Mouse (Mus musculus) stomach, embryonic 15.5 days (tissue): ENCODE data around the gene 4930519P11Rik. TPM values are rescaled to one million over a fixed set of nuclear protein-coding genes. Genes with fewer than 3 reads are reported as not detected.

Source experiments
- ATAC-seq: fragments of 200-750 bp; cut with Nextera tagmentation; 2 replicates; pipeline ENCODE4 v1.8.0; 2017; ENCODE audit warnings: low read depth, moderate number of reproducible peaks, moderate TSS enrichment; ENCODE audit not compliant: insufficient read depth, low FRiP score
- H3K27ac ChIP-seq: fragments of 300-500 bp; sonication (generic); 2 replicates; pipeline ENCODE4 v1.5.1; 2015; ENCODE audit warnings: mild to moderate bottlenecking, inconsistent platforms
- H3K27me3 ChIP-seq: fragments of 300-500 bp; sonication (generic); replicated peaks from 2 replicates; pipeline ENCODE4 v1.6.1; 2015; ENCODE audit warnings: inconsistent platforms
- H3K36me3 ChIP-seq: fragments of 300-500 bp; sonication (generic); 2 replicates; pipeline ENCODE4 v1.6.1; 2015; ENCODE audit warnings: inconsistent platforms
- H3K4me1 ChIP-seq: fragments of 300-500 bp; sonication (generic); 2 replicates; pipeline ENCODE4 v1.6.1; 2015; ENCODE audit warnings: inconsistent platforms
- H3K4me2 ChIP-seq: fragments of 300-500 bp; sonication (generic); 2 replicates; pipeline ENCODE4 v1.6.1; 2015; ENCODE audit warnings: mild to moderate bottlenecking, inconsistent platforms
- H3K4me3 ChIP-seq: fragments of 300-500 bp; sonication (generic); replicated peaks from 2 replicates; pipeline ENCODE4 v1.5.1; 2015; ENCODE audit warnings: inconsistent platforms
- H3K9ac ChIP-seq: fragments of 300-500 bp; sonication (generic); 2 replicates; pipeline ENCODE4 v1.6.1; 2015; ENCODE audit warnings: inconsistent platforms
- H3K9me3 ChIP-seq: fragments of 300-500 bp; sonication (generic); 2 replicates; pipeline ENCODE4 v1.6.1; 2016; ENCODE audit warnings: inconsistent platforms
- WGBS: fragments of 180-500 bp; shearing (Covaris S2); methylation state at CpG from one replicate; pipeline ENCODE4 v1.1.7; 2015; 5-methylcytosine and 5-hydroxymethylcytosine counted together
- polyA plus RNA-seq: library from polyadenylated mRNA; unstranded; fragments of >200 nt; fragmentation: Nextera tagmentation; extraction: Ambion mirVana; gene quantifications from 2 replicates; pipeline ENCODE4 v1.2.1, GENCODE M21; 2015

Gene 4930519P11Rik
- polyA plus RNA-seq, 1 experiment from 2014 or later, result 0.78 TPM

DNA sequence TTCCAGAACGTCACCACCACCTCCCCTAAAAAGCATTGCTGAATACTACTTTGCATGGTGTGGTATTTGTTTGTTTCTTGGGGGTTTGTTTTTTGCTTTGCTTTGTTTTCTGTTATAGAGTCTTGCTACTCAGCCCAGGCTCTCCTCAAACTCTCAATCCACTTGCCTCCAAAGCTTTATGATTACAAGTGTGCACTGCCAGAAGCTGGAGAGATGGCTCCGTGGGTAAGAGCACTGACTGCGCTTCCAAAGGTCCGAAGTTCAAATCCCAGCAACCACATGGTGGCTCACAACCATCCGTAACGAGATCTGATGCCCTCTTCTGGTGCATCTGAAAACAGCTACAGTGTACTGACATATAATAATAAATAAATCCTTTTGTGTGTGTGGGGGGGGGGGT, 12.7 kb downstream of the 4930519P11Rik start:
- WGBS, result 73% methylated on average over 6 of the region's 6 CpGs
- Histone ChIP-seq H3K4me1 (peaks cover 10% of the 10 kb centered on the region; the same call in 1 of the 2 replicates), H3K27ac (no peak overlapping the region), H3K9ac (no peak overlapping the region), H3K4me3 (no peak overlapping the region), H3K4me2 (no peak overlapping the region), H3K9me3 (no peaks in the 10 kb centered on the region), H3K36me3 (no peaks in the 10 kb centered on the region), H3K27me3 (no peaks in the 10 kb centered on the region)
- no peak for ATAC-seq

DNA sequence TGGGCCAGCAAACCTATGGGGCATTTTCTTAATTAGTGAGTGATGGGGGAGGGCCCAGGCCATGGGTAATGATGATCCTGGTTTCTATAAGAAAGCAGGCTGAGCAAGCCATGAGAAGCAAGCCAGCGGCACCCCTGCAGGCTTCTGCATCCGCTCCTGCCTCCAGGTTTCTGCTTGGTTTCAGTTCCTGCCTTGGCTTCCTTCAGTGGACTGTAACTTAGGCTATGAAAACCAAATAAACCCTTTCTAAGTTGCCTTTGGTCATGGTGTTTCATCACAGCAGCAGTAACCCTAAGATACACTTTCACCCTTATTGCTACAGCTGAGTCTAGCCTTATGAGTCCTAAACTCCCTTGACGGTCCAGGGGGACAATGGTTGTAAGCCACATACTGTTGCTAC, 15.8 kb downstream of the 4930519P11Rik start:
- Histone ChIP-seq H3K27ac (no peak overlapping the region), H3K36me3 (0 out of 2 replicates have a peak, but pooled peaks cover 7% of the 10 kb centered on the region), H3K4me1 (0 out of 2 replicates have a peak, but pooled peaks cover under 1% of the 10 kb centered on the region), H3K4me3 (no peak overlapping the region), H3K27me3 (no peaks in the 10 kb centered on the region), H3K9me3 (no peaks in the 10 kb centered on the region), H3K4me2 (no peak overlapping the region), H3K9ac (no peak overlapping the region)
- no peak for ATAC-seq
- 90% methylated on average over 3 of the region's 3 CpGs for WGBS

DNA sequence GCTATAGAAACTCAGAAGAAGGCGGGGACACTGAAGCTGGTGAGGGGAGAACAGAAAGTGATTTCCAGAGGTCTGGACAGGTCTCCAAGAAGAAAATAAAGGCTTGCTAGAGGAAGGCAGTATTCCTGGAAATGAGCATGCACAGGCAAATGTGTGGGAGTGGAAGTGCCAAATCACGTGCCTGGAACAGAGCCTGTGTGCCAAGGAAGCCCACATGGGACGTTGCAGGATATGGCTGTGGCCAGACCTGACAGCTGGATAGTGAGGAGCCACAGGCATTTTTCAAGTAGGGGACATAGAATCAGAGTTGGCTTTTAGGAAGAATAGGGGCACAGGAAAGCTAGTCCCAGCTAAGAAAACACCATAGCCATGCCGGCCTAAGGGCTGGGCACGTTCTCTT, 17.5 kb downstream of the 4930519P11Rik start:
- no peak overlapping the region for H3K4me2 ChIP-seq
- ATAC-seq, result no peak

DNA sequence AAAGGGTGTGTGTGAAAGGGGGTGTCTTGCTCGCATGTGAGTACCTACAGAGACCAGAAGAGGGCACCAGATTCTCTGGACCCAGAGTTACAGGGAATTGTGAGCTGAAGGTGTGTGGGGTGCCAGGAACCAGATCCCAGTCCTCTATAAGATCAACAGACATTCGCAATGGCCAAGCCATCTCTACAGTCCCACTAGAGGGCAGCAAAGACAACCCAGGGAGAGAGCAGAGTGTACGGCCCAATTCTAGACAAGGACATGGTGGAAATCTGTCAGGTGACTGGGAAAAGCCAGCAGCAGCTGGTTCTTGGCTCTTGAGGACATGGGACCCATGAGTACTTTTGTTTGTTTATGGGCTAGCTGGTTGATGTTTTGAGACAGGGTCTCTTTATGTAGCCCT, 20.2 kb downstream of the 4930519P11Rik start:
- ATAC-seq, result no peak
- WGBS, result 61% methylated on average over 3 of the region's 3 CpGs

More for the DNA sequence above, 17.5 kb downstream of the 4930519P11Rik start:
- Histone ChIP-seq H3K27me3 (no peaks in the 10 kb centered on the region), H3K36me3 (0 out of 2 replicates have a peak, but pooled peaks cover 7% of the 10 kb centered on the region), H3K9me3 (no peaks in the 10 kb centered on the region), H3K27ac (no peak overlapping the region), H3K4me1 (no peaks in the 10 kb centered on the region), H3K9ac (no peak overlapping the region), H3K4me3 (no peak overlapping the region)
- WGBS, result 75% methylated on average over 5 of the region's 5 CpGs

DNA sequence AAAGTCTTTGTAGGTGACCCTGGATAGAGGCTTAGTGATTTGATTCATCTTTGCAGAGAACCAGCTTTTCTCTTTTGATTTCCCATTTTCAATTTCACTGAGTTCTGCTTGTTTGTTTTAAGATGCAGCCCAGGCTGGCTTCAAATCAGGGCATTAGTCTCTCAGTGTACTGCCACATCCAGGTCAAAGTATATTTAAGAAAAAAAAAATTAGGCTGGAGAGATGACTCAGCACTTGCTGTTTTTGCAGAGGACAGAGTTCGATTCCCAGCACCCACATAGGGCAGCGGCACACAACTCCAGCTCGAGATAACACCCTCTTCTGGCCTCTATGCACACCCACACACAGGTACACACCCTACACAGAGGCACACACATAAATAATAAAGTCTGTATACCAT, 22.0 kb downstream of the 4930519P11Rik start:
- ATAC-seq, result no peak
- 77% methylated on average over 3 of the region's 3 CpGs for WGBS
- Histone ChIP-seq H3K27me3 (no peaks in the 10 kb centered on the region), H3K36me3 (peaks cover 12% of the 10 kb centered on the region), H3K9ac (no peak overlapping the region), H3K9me3 (no peaks in the 10 kb centered on the region), H3K4me1 (no peaks in the 10 kb centered on the region), H3K4me3 (no peak overlapping the region), H3K27ac (no peak overlapping the region), H3K4me2 (no peak overlapping the region)

More for the DNA sequence above, 20.2 kb downstream of the 4930519P11Rik start:
- H3K9me3 ChIP-seq, result no peaks in the 10 kb centered on the region
- H3K9ac ChIP-seq, result no peak overlapping the region
- no peak overlapping the region for H3K4me2 ChIP-seq
- no peaks in the 10 kb centered on the region for H3K4me1 ChIP-seq
- H3K36me3 ChIP-seq, result 0 out of 2 replicates have a peak, but pooled peaks cover 7% of the 10 kb centered on the region
- H3K27ac ChIP-seq, result no peak overlapping the region
- H3K27me3 ChIP-seq, result no peaks in the 10 kb centered on the region
- H3K4me3 ChIP-seq, result no peak overlapping the region

DNA sequence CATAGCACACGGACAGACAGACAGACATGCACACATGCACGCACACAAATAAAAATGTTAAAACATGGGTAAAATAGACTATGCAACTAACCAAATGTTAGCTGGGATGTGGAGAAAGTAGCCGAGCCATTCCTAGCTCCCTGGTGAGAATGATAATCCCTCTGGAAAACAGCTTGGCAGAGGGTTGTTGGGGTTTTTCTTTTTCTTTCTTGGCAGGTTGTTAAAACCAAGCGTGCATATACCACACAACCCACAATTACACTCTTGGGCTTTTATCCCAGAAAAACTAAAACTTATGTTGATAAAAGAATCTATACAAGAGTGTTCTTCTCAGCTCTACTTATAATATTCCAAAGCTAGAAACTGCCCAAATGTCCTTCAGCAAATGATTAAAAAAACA, 24.2 kb downstream of the 4930519P11Rik start:
- 87% methylated on average over 4 of the region's 4 CpGs for WGBS
- H3K27ac ChIP-seq, result no peak overlapping the region
- no peaks in the 10 kb centered on the region for H3K27me3 ChIP-seq
- no peak overlapping the region for H3K4me3 ChIP-seq
- H3K4me2 ChIP-seq, result no peak overlapping the region
- H3K36me3 ChIP-seq, result peaks cover 12% of the 10 kb centered on the region
- H3K9me3 ChIP-seq, result no peaks in the 10 kb centered on the region
- H3K4me1 ChIP-seq, result peaks cover under 1% of the 10 kb centered on the region; the same call in 1 of the 2 replicates
- no peak for ATAC-seq
- H3K9ac ChIP-seq, result no peak overlapping the region

DNA sequence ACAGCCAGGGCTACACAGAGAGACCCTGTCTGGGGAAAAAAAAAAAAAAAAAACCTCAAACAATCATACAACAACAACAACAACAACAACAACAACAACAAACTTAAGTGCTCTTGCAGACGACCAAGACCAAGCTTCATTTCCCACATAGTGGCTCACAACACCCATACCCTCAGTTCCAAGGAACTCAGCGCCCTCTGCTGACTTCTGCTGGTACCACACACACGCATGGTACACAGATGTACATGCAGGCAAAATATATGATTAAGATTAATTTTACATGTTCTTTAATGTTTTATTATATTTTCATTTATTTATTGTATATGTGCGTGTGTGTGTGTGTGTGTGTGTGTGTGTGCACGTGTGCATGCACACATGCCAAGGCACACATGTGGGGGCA, 26.8 kb downstream of the 4930519P11Rik start:
- H3K4me1 ChIP-seq, result peaks cover 4% of the 10 kb centered on the region; the same call in 1 of the 2 replicates
- H3K9ac ChIP-seq, result no peak overlapping the region
- no peak overlapping the region for H3K4me2 ChIP-seq
- ATAC-seq, result no peak
- no peak overlapping the region for H3K4me3 ChIP-seq
- no peak overlapping the region for H3K27ac ChIP-seq
- no peaks in the 10 kb centered on the region for H3K9me3 ChIP-seq
- H3K27me3 ChIP-seq, result no peaks in the 10 kb centered on the region
- peaks cover 5% of the 10 kb centered on the region for H3K36me3 ChIP-seq
- WGBS, result 75% methylated on average over 5 of the region's 5 CpGs

DNA sequence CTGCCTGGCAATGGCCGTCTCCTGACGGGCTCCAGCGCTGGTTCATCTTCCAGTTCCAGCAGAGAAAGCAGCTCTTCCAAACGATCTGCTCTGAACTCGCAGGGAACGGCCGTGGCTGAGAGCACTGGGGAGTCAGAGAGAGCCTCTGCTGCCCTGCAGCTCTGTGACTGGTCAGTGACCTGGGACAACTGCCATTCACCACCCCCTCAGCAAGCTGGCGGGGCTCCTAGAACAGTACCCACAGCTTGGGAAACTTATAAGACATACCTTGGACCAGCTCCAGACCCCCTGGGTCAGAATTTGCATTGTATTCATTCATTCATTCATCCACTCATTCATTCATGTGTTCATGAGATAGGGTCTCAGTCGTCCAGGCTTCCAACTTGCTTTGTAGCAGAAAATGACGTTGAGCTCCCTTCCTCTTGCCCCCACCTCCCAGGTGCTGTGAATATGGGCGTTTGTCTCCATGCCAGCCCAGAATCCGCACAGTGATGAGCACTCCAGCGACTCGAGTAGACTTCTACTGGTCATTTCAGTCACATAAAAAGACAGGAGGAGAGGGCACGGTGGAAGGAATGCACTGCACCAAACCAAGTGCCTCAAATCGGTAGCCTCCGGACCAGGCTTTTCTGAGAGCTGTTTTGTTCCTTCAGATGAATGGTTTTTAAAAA, 28.2 kb downstream of the 4930519P11Rik start:
- WGBS, result 69% methylated on average over 17 of the region's 17 CpGs
- no peak for ATAC-seq
- Histone ChIP-seq H3K4me2 (no peak overlapping the region), H3K27me3 (no peaks in the 10 kb centered on the region), H3K9ac (no peak overlapping the region), H3K36me3 (peaks cover 5% of the 10 kb centered on the region), H3K27ac (no peak overlapping the region), H3K4me1 (peaks cover 4% of the 10 kb centered on the region; the same call in 1 of the 2 replicates), H3K9me3 (no peaks in the 10 kb centered on the region), H3K4me3 (no peak overlapping the region)

DNA sequence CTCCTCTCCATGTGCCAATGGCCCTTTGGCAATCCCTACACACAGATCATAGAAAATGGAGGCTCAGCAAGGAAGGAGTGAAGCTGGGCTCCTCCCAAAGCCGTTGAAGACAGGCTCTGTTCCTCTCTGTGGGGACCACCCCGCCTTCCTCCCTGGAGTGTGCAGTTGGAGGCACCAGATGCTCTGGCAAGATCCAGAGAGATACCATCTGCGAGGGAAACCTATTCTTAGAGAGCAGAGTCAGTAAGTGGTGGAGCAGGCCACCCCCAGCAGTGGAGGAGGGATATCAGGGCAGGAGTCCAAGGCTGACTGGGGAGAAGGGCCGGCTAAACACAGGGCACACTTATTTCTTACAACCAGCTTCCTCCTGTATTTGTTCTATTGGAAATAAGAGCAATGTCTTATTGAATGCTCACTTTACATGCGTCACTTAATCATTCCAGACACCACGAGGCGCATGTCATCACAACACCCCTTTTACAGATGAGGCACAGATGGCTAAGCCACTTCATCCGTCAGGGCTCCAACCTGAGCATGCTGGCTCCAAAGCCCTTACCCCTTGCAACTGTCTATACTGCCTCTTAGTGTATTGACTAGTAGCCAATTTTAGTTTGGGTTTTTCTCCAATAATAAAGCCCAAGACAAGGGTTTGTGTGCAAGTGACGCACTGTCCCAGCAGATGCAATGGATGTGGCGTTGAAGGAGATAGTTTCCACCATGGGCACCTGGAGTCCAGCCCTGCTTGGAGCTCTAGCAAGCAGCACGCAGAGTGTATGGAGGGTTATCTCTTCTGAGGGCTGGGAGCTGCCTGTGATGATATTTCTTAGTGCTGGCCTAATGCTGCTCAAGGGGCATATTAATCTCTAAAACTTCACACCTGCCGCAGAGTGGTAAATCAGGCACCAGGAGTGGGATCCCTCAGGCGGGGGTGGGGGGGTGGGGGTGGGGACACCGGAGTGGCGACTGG, 29.0 kb downstream of the 4930519P11Rik start:
- Histone ChIP-seq H3K9me3 (no peaks in the 10 kb centered on the region), H3K27ac (no peak overlapping the region), H3K4me3 (no peak overlapping the region), H3K27me3 (no peaks in the 10 kb centered on the region), H3K36me3 (peaks cover 5% of the 10 kb centered on the region), H3K9ac (no peak overlapping the region), H3K4me2 (no peak overlapping the region), H3K4me1 (peaks cover 4% of the 10 kb centered on the region; the same call in 1 of the 2 replicates)
- 50% methylated on average over 15 of the region's 15 CpGs for WGBS
- ATAC-seq, result peak; percentile 67; the same call in 1 of the 2 replicates

DNA sequence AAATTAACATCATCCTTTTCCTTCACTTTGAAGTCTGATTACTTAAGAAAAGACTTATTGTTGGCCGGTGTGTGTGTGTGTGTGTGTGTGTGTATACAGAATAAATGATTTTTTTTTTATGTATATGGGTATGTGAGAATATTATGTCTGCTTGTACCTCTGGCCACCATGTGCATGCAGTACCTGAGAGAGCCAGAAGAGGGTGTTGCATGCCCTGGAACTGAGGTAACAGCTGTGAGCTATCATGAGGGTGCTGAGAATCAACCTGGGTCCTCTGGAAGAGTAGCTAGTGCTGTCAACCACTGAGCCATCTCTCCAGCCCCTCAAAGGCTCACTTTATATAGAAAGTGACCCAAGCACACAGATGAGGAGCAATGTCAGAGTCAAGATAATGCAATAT, 31.8 kb downstream of the 4930519P11Rik start:
- Histone ChIP-seq H3K27ac (no peak overlapping the region), H3K4me1 (peaks cover 4% of the 10 kb centered on the region; the same call in 1 of the 2 replicates), H3K9ac (no peak overlapping the region), H3K4me2 (no peak overlapping the region), H3K27me3 (no peaks in the 10 kb centered on the region), H3K9me3 (no peaks in the 10 kb centered on the region), H3K36me3 (no peaks in the 10 kb centered on the region), H3K4me3 (no peak overlapping the region)
- ATAC-seq, result no peak
- 68% methylated on average over 1 of the region's 1 CpGs for WGBS

DNA sequence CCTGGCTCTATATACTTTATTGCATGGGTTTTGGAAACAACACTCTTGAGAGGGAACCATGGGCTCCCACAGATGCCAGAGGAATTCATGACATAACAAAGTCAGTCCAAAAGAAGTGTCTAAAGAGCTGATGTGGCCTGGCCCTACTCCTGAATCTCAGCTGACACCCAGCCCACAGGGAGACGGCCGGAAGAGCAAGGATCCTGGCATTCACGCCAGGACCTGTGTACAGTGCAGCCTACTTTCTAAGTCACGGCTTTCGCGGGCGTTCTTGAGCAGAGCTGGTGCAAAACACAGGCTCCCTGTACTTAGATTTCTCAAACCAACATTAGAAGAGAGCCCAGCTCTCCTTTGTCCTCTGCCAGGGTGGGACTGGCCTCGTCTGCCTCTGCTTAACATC, 32.7 kb downstream of the 4930519P11Rik start:
- ATAC-seq, result no peak
- no peak overlapping the region for H3K27ac ChIP-seq

DNA sequence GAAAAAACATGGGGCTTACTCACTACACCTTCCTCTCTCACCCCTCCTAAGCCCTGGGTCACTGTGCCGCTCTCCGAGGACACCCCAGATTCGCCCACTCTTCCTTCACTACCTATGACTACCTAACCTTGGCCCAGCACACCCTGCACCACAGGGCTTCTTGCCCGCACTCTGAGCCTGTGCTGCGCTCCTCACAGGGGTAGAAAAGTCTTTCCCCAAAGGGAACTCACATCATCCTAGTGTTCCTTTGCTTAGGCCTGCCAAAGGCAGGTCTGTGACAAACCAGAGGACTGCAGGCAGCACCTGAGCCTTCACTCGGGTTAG, 35.5 kb downstream of the 4930519P11Rik start:
- ATAC-seq, result no peak
- H3K27me3 ChIP-seq, result no peaks in the 10 kb centered on the region
- WGBS, result 88% methylated on average over 6 of the region's 6 CpGs

More for the DNA sequence above, 32.7 kb downstream of the 4930519P11Rik start:
- Histone ChIP-seq H3K36me3 (no peaks in the 10 kb centered on the region), H3K4me1 (peaks cover 4% of the 10 kb centered on the region; the same call in 1 of the 2 replicates), H3K27me3 (no peaks in the 10 kb centered on the region), H3K9me3 (no peaks in the 10 kb centered on the region), H3K9ac (no peak overlapping the region), H3K4me2 (no peak overlapping the region), H3K4me3 (no peak overlapping the region)
- 77% methylated on average over 8 of the region's 8 CpGs for WGBS

More for the DNA sequence above, 35.5 kb downstream of the 4930519P11Rik start:
- Histone ChIP-seq H3K4me3 (no peak overlapping the region), H3K9ac (no peak overlapping the region), H3K4me2 (no peak overlapping the region), H3K27ac (no peak overlapping the region), H3K36me3 (no peaks in the 10 kb centered on the region), H3K4me1 (no peaks in the 10 kb centered on the region), H3K9me3 (no peaks in the 10 kb centered on the region)
